Mouse (Mus musculus): ENCODE data around the gene Epp13. TPM values are rescaled to one million over a fixed set of nuclear protein-coding genes. Genes with fewer than 3 reads are reported as not detected.
A peak's percentile ranks its signal among the peaks of the same experiment; 100 is the strongest.
"Not testable (repeated sequence)": the region's sequence is repeated elsewhere in the genome, so short reads cannot be mapped to it uniquely, and the experiment has no call there.

Gene Epp13
- polyA plus RNA-seq, 1 experiment = not detected

GRCm38 (mm10) chr7:6286921-6287531 is 34.5 kb downstream of the Epp13 start:
- no peak for TF ChIP-seq POLR2A (IDR thresholded peaks at IDR 0.05; ENCODE audit: borderline replicate concordance, extremely low read depth, insufficient read depth, insufficient read length, poor library complexity, severe bottlenecking)
- TF ChIP-seq CTCF (IDR thresholded peaks at IDR 0.05; ENCODE audit: borderline replicate concordance, extremely low read depth, insufficient read depth, insufficient read length) = no peak
- DNase-seq (ENCODE audit: low read depth) = peak; percentile 74

- not testable (repeated sequence) for DNase-seq (ENCODE audit: low read depth)
Measured at GRCm38 (mm10) chr7:6291121-6291520, 38.6 kb downstream of the Epp13 start.

DNA sequence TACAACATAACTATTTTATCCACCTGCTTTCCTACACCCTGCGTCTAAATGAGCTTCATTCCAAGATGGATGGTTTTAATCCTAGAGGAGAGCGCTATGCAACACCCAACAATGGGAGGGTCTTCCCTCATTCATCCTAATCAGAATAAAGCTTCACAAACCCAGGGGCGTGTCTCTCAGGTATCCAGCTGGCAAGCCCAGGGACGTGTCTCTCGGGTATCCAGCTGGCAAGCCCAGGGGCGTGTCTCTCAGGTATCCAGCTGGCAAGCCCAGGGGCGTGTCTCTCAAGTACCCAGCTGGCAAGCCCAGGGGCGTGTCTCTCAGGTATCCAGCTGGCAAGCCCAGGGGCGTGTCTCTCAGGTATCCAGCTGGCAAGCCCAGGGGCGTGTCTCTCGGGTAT is 48.3 kb downstream of the Epp13 start:
- DNase-seq (ENCODE audit: low read depth) = not testable (repeated sequence)

GRCm38 (mm10) chr7:6330458-6331232 is 78.1 kb downstream of the Epp13 start:
- no peak for TF ChIP-seq POLR2A (IDR thresholded peaks at IDR 0.05; ENCODE audit: borderline replicate concordance, extremely low read depth, insufficient read depth, insufficient read length, poor library complexity, severe bottlenecking)
- TF ChIP-seq CTCF (IDR thresholded peaks at IDR 0.05; ENCODE audit: borderline replicate concordance, extremely low read depth, insufficient read depth, insufficient read length) = no peak
- peak; percentile 54 for DNase-seq (ENCODE audit: low read depth)

GRCm38 (mm10) chr7:6331233-6331956 is 78.9 kb downstream of the Epp13 start, which contains the start of gene Zfp583:
Zfp583 (minus strand) TSS chr7:6331285.
- peak; percentile 97 for DNase-seq (ENCODE audit: low read depth)
- TF ChIP-seq CTCF (IDR thresholded peaks at IDR 0.05; ENCODE audit: borderline replicate concordance, extremely low read depth, insufficient read depth, insufficient read length) (no peak), POLR2A (IDR thresholded peaks at IDR 0.05; ENCODE audit: borderline replicate concordance, extremely low read depth, insufficient read depth, insufficient read length, poor library complexity, severe bottlenecking) (peak; percentile 32; the same call in 1 of the 2 replicates)

Other genes starting within 250 kb of the Epp13 start
- gene Vmn1r65, start 241.7 kb upstream of the Epp13 start, polyA plus RNA-seq (2012; rRNA removed) = not detected in 2 replicates
- gene Nlrp4c, start 207.5 kb upstream of the Epp13 start, polyA plus RNA-seq (2012; rRNA removed) = not detected in 2 replicates
- gene Zfp787, start 96.7 kb upstream of the Epp13 start, polyA plus RNA-seq (2012; rRNA removed) = 47.4 and 54.0 TPM in 2 replicates
- gene Zfp444, start 80.5 kb upstream of the Epp13 start, polyA plus RNA-seq (2012; rRNA removed) = 80.7 and 95.5 TPM in 2 replicates
- gene Galp, start 55.6 kb upstream of the Epp13 start, polyA plus RNA-seq (2012; rRNA removed) = not detected in 2 replicates
- not detected in 2 replicates for gene Zscan5b, start 30.4 kb upstream of the Epp13 start, polyA plus RNA-seq (2012; rRNA removed)
- gene Zfp667, start 33.9 kb downstream of the Epp13 start, polyA plus RNA-seq (2012; rRNA removed) = 5.9 and 7.6 TPM in 2 replicates
- 9.5 and 9.9 TPM in 2 replicates for gene Zfp583, start 78.6 kb downstream of the Epp13 start, polyA plus RNA-seq (2012; rRNA removed)
- 2.5 and 4.2 TPM in 2 replicates for gene Gm3854, start 91.0 kb downstream of the Epp13 start, polyA plus RNA-seq (2012; rRNA removed)
- 2.4 and 3.0 TPM in 2 replicates for gene Zfp78, start 110.6 kb downstream of the Epp13 start, polyA plus RNA-seq (2012; rRNA removed)
- 14.5 and 17.9 TPM in 2 replicates for gene Zfp28, start 130.6 kb downstream of the Epp13 start, polyA plus RNA-seq (2012; rRNA removed)
- 4.5 and 7.5 TPM in 2 replicates for gene Smim17, start 146.0 kb downstream of the Epp13 start, polyA plus RNA-seq (2012; rRNA removed)
- 0.37 and 0.44 TPM in 2 replicates for gene Gm20715, start 157.6 kb downstream of the Epp13 start, polyA plus RNA-seq (2012; rRNA removed)
- gene Olfr1344, start 186.0 kb downstream of the Epp13 start, polyA plus RNA-seq (2012; rRNA removed) = 0.63 and 0.98 TPM in 2 replicates
- not detected in 2 replicates for gene Olfr1336, start 203.5 kb downstream of the Epp13 start, polyA plus RNA-seq (2012; rRNA removed)
- gene Olfr1346, start 214.4 kb downstream of the Epp13 start, polyA plus RNA-seq (2012; rRNA removed) = not detected in 2 replicates
- not detected in 2 replicates for gene Olfr5, start 234.2 kb downstream of the Epp13 start, polyA plus RNA-seq (2012; rRNA removed)
- gene Olfr1347, start 247.0 kb downstream of the Epp13 start, polyA plus RNA-seq (2012; rRNA removed) = not detected in 2 replicates

Data from brain, embryonic 14.5 days (tissue).